Mouse (Mus musculus): ENCODE measurements at regions not wholly inside any gene's neighbourhood (a gene's known extent, or its start where the extent isn't known, plus 50 kb on each side); places are given as distances from the start of the nearest gene placed in this dataset.
"Not testable (repeated sequence)": the region's sequence is repeated elsewhere in the genome, so short reads cannot be mapped to it uniquely, and the experiment has no call there.

DNA sequence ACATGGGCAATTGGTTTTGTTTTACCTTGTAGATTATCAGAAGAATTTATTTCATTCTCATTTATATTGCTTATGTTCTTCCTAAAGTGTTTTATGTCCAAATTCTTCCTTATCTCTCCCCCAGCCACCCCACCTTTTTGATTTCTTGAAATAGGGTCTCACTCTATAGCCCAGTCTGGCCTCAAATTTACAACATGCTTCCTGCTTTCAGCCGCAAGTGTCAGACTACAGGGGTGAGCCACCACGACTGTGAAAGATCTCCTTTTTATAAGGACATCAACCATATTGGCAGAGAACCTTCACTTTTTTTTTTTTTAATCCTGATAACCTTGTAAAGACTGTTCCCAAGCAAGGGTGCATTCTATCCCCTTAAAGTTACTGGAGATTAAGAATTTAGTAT lies 106.1 kb downstream of the Eif4e start:
- no peaks in the 10 kb centered on the region for H3K36me3 ChIP-seq (ENCODE audit: control insufficient read depth, insufficient read depth, low read length)
- H3K9me3 ChIP-seq (ENCODE audit: control insufficient read depth, low read length), result no peaks in the 10 kb centered on the region
- no peak overlapping the region for H3K27ac ChIP-seq (replicated peaks in 1 of 2; ENCODE audit: control insufficient read depth in 1 of 2, insufficient read depth in 1 of 2, low read depth in 2 of 2, low read length in 2 of 2)
- H3K4me2 ChIP-seq (ENCODE audit: low read length), result no peak overlapping the region
- H3K27me3 ChIP-seq (ENCODE audit: control insufficient read depth, insufficient read depth, low read length), result no peaks in the 10 kb centered on the region
- no peak overlapping the region for H3K9ac ChIP-seq (ENCODE audit: low read length)
- no peaks in the 10 kb centered on the region for H3K4me1 ChIP-seq (ENCODE audit: control insufficient read depth in 2 of 2, insufficient read depth in 2 of 2, low read length in 2 of 2)
- no peak overlapping the region for H3K4me3 ChIP-seq (ENCODE audit: control insufficient read depth in 1 of 2, insufficient read depth in 1 of 2, low read depth in 1 of 2, low read length in 2 of 2)
- WGBS, result 77% methylated on average over 2 of the region's 2 CpGs
- ATAC-seq (ENCODE audit: insufficient number of reproducible peaks, insufficient read depth, low FRiP score, low read depth), result no peak

GRCm38 (mm10) chr3:138642026-138642425 lies 100.0 kb upstream of the Tspan5 start:
- Histone ChIP-seq H3K27ac (replicated peaks in 1 of 2; ENCODE audit: control insufficient read depth in 1 of 2, insufficient read depth in 1 of 2, low read depth in 2 of 2, low read length in 2 of 2) (no peak overlapping the region), H3K36me3 (ENCODE audit: control insufficient read depth, insufficient read depth, low read length) (no peaks in the 10 kb centered on the region), H3K9ac (ENCODE audit: low read length) (no peak overlapping the region), H3K27me3 (ENCODE audit: control insufficient read depth, insufficient read depth, low read length) (no peaks in the 10 kb centered on the region), H3K4me1 (ENCODE audit: control insufficient read depth in 2 of 2, insufficient read depth in 2 of 2, low read length in 2 of 2) (peaks cover 6 to 8% of the 10 kb centered on the region in 2 experiments; a peak in 3 of 4 replicates), H3K4me3 (ENCODE audit: control insufficient read depth in 1 of 2, insufficient read depth in 1 of 2, low read depth in 1 of 2, low read length in 2 of 2) (no peak overlapping the region), H3K4me2 (ENCODE audit: low read length) (no peak overlapping the region), H3K9me3 (ENCODE audit: control insufficient read depth, low read length) (peaks cover 4% of the 10 kb centered on the region)
- no peak for ATAC-seq (ENCODE audit: insufficient number of reproducible peaks, insufficient read depth, low FRiP score, low read depth)
- 100% methylated on average over 1 of the region's 1 CpGs for WGBS

DNA sequence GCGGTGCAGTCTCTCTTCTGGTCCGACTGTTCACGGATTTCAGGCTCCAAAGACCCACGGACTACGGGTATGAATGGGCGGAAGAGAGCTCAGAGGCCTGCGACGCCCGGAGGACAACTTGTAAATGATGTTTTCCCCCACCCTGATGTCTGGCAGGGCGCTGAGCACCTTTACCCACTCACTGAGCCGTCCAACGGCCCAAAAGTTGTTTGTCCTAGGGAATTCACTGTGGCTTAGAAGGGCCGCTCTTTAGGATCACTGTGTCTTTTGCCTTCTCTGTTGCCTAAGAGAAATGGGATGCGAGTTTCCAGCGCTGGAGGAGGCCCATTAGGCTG lies 98.1 kb upstream of the Tspan5 start:
- Histone ChIP-seq H3K27me3 (ENCODE audit: control insufficient read depth, insufficient read depth, low read length) (no peaks in the 10 kb centered on the region), H3K27ac (replicated peaks in 1 of 2; ENCODE audit: control insufficient read depth in 1 of 2, insufficient read depth in 1 of 2, low read depth in 2 of 2, low read length in 2 of 2) (no peak overlapping the region), H3K9me3 (ENCODE audit: control insufficient read depth, low read length) (peaks cover 7% of the 10 kb centered on the region), H3K4me2 (ENCODE audit: low read length) (peak overlapping the region; percentile 73), H3K36me3 (ENCODE audit: control insufficient read depth, insufficient read depth, low read length) (no peaks in the 10 kb centered on the region), H3K9ac (ENCODE audit: low read length) (peak overlapping the region; percentile 64), H3K4me1 (ENCODE audit: control insufficient read depth in 2 of 2, insufficient read depth in 2 of 2, low read length in 2 of 2) (peaks cover 6 to 8% of the 10 kb centered on the region in 2 experiments; a peak in 3 of 4 replicates), H3K4me3 (ENCODE audit: control insufficient read depth in 1 of 2, insufficient read depth in 1 of 2, low read depth in 1 of 2, low read length in 2 of 2) (peak overlapping the region; percentile 30 to 41)
- 12% methylated on average over 15 of the region's 15 CpGs for WGBS
- no peak for ATAC-seq (ENCODE audit: insufficient number of reproducible peaks, insufficient read depth, low FRiP score, low read depth)

DNA sequence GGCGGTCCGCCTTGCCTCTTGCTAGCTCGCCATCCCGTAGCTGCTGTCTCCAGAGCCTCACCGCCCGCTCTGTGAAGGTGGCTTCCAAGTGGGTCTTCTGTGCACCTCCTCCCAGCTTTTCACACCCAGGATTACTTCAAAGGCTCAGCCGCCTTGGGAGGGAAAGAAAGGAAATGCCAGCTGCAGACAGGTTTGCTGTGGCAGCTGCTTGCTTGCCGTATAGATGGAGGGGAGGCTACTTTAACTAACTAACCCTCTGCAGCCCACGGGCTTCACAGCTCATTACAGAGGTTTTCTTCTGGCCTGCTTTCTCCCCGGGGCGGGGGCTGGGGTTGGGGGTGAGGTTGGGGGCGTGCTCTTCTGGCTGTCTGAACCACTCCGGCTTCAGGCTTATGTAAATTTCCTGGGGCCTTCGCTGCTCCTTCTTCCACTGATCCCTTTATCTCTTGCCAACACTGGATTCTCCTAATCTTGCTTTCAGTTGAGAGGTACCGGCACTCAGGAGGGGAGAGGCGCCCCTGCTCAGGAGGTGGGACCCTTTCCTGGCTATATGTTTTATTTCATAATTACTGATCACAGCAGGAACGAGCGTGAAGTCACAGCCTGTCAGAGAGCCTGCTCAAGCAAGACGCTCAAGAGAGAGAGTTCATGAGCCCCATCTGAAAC lies 97.6 kb upstream of the Tspan5 start:
- peak overlapping the region; percentile 64 for H3K9ac ChIP-seq (ENCODE audit: low read length)
- peaks cover 6 to 8% of the 10 kb centered on the region in 2 experiments; a peak in 3 of 4 replicates for H3K4me1 ChIP-seq (ENCODE audit: control insufficient read depth in 2 of 2, insufficient read depth in 2 of 2, low read length in 2 of 2)
- no peak overlapping the region for H3K27ac ChIP-seq (replicated peaks in 1 of 2; ENCODE audit: control insufficient read depth in 1 of 2, insufficient read depth in 1 of 2, low read depth in 2 of 2, low read length in 2 of 2)
- ATAC-seq (ENCODE audit: insufficient number of reproducible peaks, insufficient read depth, low FRiP score, low read depth), result peak; percentile 51
- 1% methylated on average over 19 of the region's 19 CpGs for WGBS
- no peaks in the 10 kb centered on the region for H3K36me3 ChIP-seq (ENCODE audit: control insufficient read depth, insufficient read depth, low read length)
- H3K4me3 ChIP-seq (ENCODE audit: control insufficient read depth in 1 of 2, insufficient read depth in 1 of 2, low read depth in 1 of 2, low read length in 2 of 2), result peak overlapping the region; percentile 30 to 41
- peaks cover 7% of the 10 kb centered on the region for H3K9me3 ChIP-seq (ENCODE audit: control insufficient read depth, low read length)
- H3K4me2 ChIP-seq (ENCODE audit: low read length), result peak overlapping the region; percentile 73
- H3K27me3 ChIP-seq (ENCODE audit: control insufficient read depth, insufficient read depth, low read length), result no peaks in the 10 kb centered on the region

- no peak overlapping the region for H3K4me2 ChIP-seq (ENCODE audit: low read length)
- 29% methylated on average over 3 of the region's 3 CpGs for whole genome bisulfite sequencing
Observed at GRCm38 (mm10) chr3:138645320-138645719, 96.7 kb upstream of the Tspan5 start.

GRCm38 (mm10) chr3:138649699-138650098 lies 92.3 kb upstream of the Tspan5 start:
- H3K27me3 ChIP-seq (ENCODE audit: control insufficient read depth, insufficient read depth, low read length), result no peaks in the 10 kb centered on the region
- H3K27ac ChIP-seq (replicated peaks in 1 of 2; ENCODE audit: control insufficient read depth in 1 of 2, insufficient read depth in 1 of 2, low read depth in 2 of 2, low read length in 2 of 2), result no peak overlapping the region
- H3K9me3 ChIP-seq (ENCODE audit: control insufficient read depth, low read length), result peaks cover 3% of the 10 kb centered on the region; the same call in 1 of the 2 replicates
- H3K4me3 ChIP-seq (ENCODE audit: control insufficient read depth in 1 of 2, insufficient read depth in 1 of 2, low read depth in 1 of 2, low read length in 2 of 2), result no peak overlapping the region
- H3K36me3 ChIP-seq (ENCODE audit: control insufficient read depth, insufficient read depth, low read length), result no peaks in the 10 kb centered on the region
- no peak overlapping the region for H3K4me2 ChIP-seq (ENCODE audit: low read length)
- no peak for ATAC-seq (ENCODE audit: insufficient number of reproducible peaks, insufficient read depth, low FRiP score, low read depth)
- 83% methylated on average over 6 of the region's 6 CpGs for WGBS
- H3K4me1 ChIP-seq (ENCODE audit: control insufficient read depth in 2 of 2, insufficient read depth in 2 of 2, low read length in 2 of 2), result peaks cover 3% of the 10 kb centered on the region in 2 experiments; a peak in 2 of 4 replicates
- H3K9ac ChIP-seq (ENCODE audit: low read length), result no peak overlapping the region

More at GRCm38 (mm10) chr3:138645320-138645719, 96.7 kb upstream of the Tspan5 start:
- Histone ChIP-seq H3K27me3 (ENCODE audit: control insufficient read depth, insufficient read depth, low read length) (no peaks in the 10 kb centered on the region), H3K27ac (replicated peaks in 1 of 2; ENCODE audit: control insufficient read depth in 1 of 2, insufficient read depth in 1 of 2, low read depth in 2 of 2, low read length in 2 of 2) (no peak overlapping the region), H3K4me3 (ENCODE audit: control insufficient read depth in 1 of 2, insufficient read depth in 1 of 2, low read depth in 1 of 2, low read length in 2 of 2) (no peak overlapping the region), H3K36me3 (ENCODE audit: control insufficient read depth, insufficient read depth, low read length) (no peaks in the 10 kb centered on the region), H3K9ac (ENCODE audit: low read length) (no peak overlapping the region), H3K4me1 (ENCODE audit: control insufficient read depth in 2 of 2, insufficient read depth in 2 of 2, low read length in 2 of 2) (peaks cover 6 to 8% of the 10 kb centered on the region in 2 experiments; a peak in 3 of 4 replicates), H3K9me3 (ENCODE audit: control insufficient read depth, low read length) (peaks cover 7% of the 10 kb centered on the region)
- ATAC-seq (ENCODE audit: insufficient number of reproducible peaks, insufficient read depth, low FRiP score, low read depth), result no peak

GRCm38 (mm10) chr3:138650671-138651070 lies 91.3 kb upstream of the Tspan5 start:
- not testable (repeated sequence) for ATAC-seq (ENCODE audit: insufficient number of reproducible peaks, insufficient read depth, low FRiP score, low read depth); H3K36me3 ChIP-seq (ENCODE audit: control insufficient read depth, insufficient read depth, low read length); H3K27ac ChIP-seq (replicated peaks in 1 of 2; ENCODE audit: control insufficient read depth in 1 of 2, insufficient read depth in 1 of 2, low read depth in 2 of 2, low read length in 2 of 2); H3K4me1 ChIP-seq (ENCODE audit: control insufficient read depth in 2 of 2, insufficient read depth in 2 of 2, low read length in 2 of 2); H3K9me3 ChIP-seq (ENCODE audit: control insufficient read depth, low read length); H3K9ac ChIP-seq (ENCODE audit: low read length); H3K4me3 ChIP-seq (ENCODE audit: control insufficient read depth in 1 of 2, insufficient read depth in 1 of 2, low read depth in 1 of 2, low read length in 2 of 2); H3K27me3 ChIP-seq (ENCODE audit: control insufficient read depth, insufficient read depth, low read length); H3K4me2 ChIP-seq (ENCODE audit: low read length)
- 95% methylated on average over 4 of the region's 4 CpGs for WGBS

Measured in heart, embryonic 14.5 days (tissue).